Mouse (Mus musculus) granulocyte monocyte progenitor cell, adult 5-6 weeks (primary cell): ENCODE measurements around the gene Mettl24. TPM values are rescaled to one million over a fixed set of nuclear protein-coding genes. Genes with fewer than 3 reads are reported as not detected.
A peak's percentile ranks its signal among the peaks of the same experiment; 100 is the strongest.
"Not testable (repeated sequence)": the region's sequence is repeated elsewhere in the genome, so short reads cannot be mapped to it uniquely, and the experiment has no call there.

Experiments
- ATAC-seq: replicated peaks from 2 replicates; pipeline ENCODE4 v1.8.0; 2016; ENCODE audit warnings: mild to moderate bottlenecking, moderate TSS enrichment, inconsistent platforms; ENCODE audit not compliant: poor library complexity, severe bottlenecking
- total RNA-seq, 2 experiments: library from RNA; stranded (forward) in 1 of 2; stranded (reverse) in 1 of 2; fragments of 200-712, 200-1000 nt in 1 of 2; fragments of >200 nt in 1 of 2; fragmentation: Nextera tagmentation in 1 of 2; gene quantifications; 2 replicates each; pipeline ENCODE4 v1.2.3; 2014 to 2017

Gene Mettl24
- total RNA-seq, 2 experiments from 2014 or later: 0.21 TPM; not detected in 1

DNA sequence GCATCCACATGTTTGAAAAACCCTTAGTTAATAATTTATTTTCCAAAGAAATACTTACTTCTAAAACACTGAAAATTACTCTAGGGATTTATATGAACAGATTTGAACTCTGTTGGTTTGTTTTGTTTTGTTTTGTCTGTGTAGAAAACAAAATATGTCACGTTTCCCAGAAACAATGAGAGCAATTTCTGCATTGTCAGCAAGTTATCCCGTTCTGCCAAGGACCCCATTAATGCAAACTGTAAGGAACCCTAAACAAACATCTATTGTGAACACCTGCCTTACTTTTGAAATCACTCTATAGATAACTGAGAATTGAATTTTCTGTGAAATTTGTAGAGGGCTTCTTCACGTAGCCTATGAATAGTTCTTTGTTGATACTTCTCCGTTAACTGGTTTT is 95.4 kb downstream of the Mettl24 start:
- ATAC-seq: no peak

DNA sequence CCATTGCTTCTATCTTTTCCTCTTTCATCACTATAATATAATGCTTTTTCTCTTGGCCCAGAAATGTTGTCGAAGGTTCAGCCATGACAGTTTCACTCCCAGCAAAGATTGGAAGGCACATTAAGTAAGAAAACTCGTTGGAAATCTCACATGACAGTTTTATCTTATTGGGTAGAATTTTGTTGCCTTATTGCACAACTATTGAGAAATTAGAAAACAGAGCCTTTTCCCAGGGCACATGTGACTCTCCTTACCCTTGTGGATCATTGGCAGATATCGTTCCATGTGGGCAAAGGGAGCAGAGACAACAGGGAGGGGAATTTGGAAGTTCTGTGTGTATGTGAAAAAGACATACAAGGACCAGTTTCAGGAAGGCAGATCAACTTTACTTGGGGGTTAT is 107.3 kb downstream of the Mettl24 start:
- ATAC-seq: no peak

DNA sequence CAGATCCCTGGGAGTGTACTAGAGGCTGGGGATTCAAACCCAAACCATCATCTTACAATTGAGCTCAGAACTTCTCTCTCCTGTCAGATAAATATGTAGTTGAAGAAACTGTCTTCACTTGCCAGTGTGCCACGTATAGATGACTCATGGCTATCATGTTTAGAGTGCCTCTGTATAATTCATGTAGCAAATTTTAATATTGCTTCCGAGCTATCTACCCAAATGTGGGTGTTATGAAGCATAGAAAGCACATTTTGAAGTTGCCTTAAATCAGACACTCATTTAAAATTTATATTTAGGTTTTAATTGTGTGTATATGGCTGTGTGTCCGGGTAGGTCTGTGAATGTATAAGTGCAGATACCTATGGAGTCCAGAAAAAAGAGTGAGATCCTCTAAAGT is 109.0 kb downstream of the Mettl24 start:
- ATAC-seq: no peak

DNA sequence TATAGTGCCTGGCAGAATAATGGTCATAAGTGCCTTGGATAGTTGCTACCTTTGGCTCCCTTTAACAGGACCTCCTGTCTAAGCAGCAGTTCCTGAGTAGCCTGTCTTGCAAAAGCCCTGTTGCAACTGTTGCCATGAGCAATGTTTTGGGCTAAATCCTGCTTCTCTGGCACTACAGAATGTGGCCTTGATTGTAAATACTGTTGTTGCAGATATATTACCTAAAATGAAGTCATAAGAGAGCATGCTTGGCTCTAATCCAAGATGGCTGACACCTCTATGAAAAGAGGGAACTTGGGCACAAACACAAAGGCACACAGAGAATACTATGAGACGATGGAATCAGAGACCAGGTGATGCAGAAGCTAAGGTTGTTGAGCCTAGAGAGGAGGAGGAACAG is 122.1 kb downstream of the Mettl24 start:
- ATAC-seq: no peak

DNA sequence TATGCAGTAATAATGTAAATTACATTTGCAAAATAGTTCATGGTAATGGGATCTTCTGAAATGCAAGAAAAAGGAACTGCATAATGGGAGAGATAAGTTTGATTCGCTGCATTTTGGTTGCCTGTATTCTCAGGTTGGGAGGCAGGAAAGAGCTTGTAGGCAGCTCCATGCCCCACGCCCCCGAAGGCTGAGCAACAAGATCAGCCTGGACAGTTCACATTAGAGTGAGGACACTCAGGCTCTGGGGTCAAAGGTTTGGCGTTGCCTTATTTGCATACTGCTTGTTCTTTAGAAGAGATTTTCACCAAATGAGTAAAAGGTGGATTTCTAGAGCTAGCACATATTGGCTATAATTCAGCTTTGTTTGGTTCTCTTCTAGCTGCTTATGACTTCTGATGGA is 123.1 kb downstream of the Mettl24 start:
- ATAC-seq: no peak

DNA sequence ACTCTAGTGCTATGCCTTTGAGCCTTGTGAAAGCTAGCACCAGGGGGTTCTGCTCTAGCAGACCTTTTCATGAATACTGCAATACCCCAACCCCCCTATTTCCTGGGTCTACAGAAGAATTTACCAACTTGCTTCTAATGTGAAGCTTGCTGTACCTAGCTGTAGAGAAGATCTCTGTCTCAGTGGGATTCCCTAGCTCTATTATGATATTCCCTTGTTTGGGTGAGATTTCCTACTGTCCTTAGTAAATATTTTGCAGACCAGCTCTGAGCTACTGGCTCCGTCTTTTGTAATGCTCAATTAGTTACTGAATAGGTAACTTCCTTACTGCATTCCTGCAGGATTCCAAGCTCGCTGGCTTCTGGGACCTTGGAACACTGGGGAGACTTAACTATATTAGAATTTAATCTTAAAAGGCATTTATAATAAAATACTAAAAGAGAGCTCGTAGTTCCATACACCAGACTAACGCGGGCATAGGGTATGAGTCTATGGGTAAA is 126.4 kb downstream of the Mettl24 start:
- not testable (repeated sequence) for ATAC-seq

DNA sequence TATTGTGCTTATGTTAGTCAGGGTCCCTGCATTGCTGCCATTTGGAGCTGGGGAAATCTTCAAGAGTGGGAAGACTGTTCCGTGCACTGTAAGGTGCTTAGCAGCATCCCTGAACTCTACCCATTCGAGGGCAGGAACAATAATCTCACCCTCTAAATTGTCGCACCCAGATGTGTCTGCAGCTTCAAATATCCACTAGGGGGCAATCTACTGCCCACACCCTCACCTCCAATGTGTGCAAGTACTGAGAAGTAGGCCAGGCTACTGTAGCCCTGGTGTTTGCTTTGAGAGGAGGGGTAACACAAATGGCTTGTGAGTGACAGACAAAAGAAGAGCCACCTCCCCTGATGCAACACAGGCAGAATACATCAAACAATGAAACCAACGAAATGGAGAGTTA is 130.5 kb downstream of the Mettl24 start:
- ATAC-seq: 0 out of 2 replicates have a peak, but pooled peaks have one; percentile 33

DNA sequence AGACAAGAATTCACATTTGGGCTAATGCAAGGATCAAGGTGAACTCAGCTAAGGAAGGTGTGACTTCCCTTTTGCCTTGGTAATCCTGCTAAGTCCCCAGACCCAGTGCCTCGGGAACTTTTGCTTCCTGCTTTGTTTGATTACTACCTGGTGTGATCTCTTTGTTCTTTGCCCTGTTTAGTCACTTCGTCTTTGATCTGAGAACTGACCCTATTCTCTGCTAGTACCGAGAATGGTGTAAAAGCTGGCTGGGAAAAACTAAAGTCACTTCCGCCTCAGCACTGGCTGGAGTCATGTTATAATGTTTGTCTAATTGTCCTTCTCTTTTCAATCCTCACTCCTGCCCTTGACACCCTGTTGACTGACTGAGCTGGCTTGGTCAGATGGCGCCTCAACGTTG is 133.4 kb downstream of the Mettl24 start:
- no peak for ATAC-seq

DNA sequence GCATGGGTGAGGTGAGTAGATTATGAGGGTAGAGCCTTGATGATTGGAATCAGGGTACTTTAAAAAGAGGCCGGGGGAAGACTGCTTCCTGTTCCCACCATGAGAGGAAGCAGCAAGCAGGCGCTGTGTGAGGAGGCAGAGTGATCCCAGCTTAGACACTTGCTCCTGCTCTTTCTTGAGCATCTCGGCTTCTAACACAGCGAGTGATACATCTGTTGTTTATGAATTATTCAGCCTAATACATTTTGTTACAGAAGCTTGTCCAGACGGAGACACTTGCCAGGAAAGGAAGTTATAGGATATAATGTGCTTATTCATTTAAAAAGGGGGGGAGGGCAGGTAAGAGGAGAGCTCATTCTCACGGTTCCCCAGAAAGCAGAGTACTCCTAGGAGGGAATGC is 142.9 kb downstream of the Mettl24 start:
- no peak for ATAC-seq

DNA sequence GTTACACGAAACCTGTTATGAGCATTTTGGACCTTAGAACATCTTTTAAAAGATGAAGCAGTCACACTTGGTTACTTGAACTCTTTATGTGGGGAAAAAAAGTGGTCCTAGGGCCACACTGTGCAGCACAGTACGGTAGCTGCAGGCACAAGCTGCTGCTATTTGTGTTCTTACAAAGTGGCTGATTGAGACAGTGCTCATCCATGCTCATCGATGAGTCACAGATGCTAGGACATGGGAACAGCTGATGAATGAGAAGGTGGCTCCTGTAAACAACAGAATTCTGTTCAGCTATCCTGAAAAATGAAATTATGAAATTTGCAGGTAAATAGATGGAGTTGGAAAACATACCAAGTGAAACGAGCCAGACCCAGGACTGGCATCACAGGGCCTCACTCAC is 144.6 kb downstream of the Mettl24 start:
- ATAC-seq: no peak

DNA sequence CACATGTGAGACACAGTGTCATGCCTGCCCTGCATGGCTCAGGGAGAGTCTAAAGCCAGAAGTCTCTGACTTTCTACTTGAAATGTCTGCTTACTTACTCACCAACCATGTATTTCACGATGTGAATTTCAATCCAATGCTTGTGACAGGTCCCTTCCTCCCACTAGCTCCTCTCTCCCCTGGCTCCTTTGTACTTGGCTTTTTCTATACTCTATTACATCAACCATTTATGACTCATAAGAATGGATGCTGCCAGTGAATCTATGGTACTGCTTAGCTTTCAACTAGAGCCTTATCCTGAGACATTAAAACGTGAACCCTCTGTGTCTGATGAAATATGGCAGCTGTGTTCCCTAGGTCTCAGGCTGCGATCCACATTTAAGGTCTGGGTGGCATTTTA is 147.2 kb downstream of the Mettl24 start:
- ATAC-seq: no peak

DNA sequence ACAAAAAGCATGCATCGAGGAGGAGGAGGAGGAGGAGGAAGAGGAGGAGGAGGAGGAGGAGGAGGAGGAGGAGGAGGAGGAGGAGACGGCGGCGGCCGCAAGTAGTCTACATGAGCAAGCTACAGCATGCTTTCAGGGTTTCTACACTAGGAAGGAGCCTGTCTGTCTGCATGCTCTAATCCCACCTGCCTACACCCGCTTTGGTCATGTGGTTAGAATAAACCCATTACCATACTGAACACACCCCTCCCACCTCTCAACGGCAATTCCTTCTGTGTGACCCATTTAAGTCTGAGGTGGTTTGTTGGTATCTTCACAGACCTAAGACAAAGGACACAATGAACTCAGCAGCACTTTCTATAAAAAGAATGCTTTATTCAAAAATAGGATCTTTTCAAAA is 148.2 kb downstream of the Mettl24 start:
- ATAC-seq: no peak

DNA sequence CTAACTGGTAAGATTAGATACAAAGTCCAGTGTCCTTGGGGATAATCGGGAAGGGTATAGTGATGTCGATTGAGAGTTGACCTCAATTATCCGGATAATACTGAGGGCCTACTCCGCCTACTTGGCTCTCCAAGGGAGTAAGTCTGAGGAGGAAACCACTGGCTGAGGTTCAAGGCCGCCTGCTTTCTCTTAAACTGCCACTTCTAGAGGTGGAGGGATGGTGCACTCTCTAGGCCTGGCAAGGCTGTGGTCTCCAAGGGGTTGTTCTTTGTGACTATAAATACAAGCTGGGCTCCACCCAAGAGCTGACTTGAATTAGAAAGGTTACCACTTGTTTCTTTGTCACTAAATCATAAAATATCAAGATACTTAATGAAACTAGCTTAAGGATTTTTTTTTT is 157.0 kb downstream of the Mettl24 start:
- no peak for ATAC-seq

DNA sequence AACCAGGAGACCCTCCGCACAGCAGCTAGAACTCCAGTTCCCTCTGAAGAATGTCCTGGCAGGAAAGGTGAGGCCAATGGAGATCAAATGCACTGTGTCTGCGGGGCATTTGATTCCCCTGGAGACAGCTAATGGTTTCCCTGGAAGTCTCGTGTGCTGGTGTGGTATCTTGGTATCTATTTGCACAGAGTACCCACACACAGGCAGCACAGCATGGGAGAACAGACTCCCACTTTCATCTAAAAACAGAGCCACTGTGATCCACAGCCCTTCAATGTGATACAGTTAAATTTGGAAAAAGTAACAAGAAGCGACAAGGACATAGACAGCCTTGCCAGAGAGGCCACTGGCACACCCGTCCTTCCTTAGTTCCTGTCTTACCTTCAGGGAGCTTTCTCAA is 160.8 kb downstream of the Mettl24 start:
- no peak for ATAC-seq

DNA sequence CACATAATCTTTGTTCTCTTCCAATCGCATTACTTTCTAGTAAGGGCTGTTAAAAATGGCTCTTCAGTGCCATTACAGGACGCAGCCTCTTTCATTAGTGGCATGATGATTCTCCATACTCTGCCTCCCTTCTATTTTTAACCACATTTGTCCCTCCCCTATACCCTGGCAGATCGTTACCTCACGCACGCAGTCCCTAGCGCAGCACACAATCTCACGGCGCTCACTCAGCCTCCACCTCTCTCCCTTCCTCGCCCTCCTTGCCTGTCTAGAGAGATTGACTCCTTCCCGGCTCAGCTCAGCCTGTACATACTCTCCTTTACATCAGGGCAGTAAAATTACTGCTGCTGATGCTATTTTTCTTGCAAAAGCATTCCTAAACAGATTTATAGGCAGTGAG is 161.5 kb downstream of the Mettl24 start:
- no peak for ATAC-seq

DNA sequence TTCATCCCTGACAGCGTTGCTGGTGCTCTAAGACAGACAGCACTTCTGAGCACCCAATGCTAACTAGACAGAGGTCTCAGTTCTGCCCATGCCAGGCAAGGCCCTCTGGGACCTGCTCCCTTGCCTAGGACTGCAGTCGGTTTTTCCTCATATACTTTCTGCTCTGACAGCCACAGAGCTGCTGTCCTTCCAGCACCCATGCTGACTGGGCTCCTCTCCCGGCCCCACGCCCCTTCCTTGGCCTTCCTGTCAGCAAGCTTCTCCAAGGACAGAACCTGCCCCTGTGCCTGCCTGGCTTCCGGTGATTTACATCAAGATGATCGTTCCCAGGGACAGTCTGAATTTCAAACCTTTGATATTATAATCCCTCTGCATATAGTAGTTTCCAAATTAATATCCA is 162.5 kb downstream of the Mettl24 start:
- ATAC-seq: no peak

DNA sequence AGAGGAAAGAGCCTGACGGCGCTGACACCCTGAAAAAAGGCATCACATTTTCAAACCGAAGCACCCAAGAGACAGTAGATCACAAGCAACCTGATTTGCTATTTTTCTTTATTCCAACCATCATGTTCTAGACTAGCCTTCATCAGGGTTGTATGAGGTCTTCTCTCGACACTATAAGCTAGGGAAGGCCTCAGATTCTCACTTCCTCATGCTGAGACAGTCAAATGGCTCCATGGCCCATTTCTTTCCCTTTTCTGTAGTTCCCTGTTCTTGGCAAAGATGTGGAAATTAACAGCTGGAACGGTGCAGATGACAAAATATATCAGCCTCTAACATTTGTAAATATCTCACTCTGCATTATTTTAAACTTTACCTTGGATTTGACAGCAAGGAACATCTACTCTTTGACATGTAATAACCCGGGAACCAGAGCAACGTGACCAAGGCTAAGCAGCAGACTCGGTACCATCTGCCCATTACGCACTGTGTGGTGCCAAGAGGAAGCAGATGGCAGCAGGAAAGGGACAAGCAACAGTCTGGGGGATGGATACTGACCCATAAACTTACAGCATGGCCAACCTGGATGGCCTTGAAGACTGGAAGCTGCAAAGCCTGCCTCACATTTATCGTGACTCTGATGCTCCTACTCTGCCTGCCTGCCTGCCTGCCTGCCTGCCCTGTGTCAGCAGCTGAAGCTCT is 164.2 kb downstream of the Mettl24 start:
- ATAC-seq: peak; percentile 69

DNA sequence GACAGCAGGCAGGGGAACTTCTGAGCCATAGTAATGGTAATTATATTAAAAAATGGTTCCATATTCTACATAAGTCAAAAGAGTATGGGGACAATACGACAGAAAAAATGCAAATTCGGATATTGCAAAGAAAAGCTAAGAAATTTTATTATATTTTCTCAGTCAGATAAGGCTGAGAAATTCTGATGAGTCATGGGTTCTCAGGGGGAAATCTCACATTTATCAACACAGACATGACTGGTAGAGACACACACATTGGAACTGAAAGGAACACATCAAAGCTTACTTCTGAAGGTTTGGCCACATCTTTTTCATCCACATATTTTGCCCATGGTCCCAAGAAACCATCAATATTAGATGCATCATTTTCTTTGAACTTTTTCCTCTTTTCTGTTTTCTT is 167.6 kb downstream of the Mettl24 start:
- no peak for ATAC-seq

DNA sequence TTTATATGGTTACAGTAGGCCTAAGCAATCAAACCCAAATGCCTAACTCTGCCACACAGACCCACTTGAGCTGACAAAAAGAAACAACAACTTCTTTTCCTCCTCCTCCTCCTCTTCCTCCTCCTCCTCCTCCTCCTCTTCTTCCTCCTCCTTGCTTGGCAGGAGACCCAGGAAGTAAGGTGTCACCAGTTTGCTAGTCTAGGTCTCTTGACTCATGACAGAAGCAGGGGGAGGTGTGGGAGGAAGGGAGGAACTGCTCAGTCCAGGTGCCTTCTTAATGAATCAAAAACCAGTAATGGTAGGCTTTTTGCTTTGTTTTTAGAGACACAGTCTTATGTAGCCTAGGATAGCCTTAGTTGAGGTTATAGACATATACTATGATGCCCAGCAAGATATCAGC is 168.1 kb downstream of the Mettl24 start:
- no peak for ATAC-seq

DNA sequence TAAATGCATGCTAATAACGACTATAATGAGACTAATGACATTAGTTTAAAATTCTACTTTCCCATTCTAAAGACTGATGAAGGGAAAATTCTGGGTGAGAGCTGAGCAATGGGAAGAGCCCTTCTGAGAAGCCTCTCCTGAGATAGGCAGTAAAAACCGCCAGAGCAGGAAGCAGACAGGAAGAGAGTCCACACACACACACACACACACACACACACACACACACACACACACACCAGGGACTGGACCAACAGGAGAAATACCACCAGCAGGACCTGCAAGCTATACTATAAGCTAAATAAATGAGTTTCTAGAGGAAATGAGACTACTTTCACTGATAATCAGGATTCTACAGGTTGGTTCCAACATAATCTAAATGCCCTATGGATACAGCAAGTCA is 172.5 kb downstream of the Mettl24 start:
- no peak for ATAC-seq

DNA sequence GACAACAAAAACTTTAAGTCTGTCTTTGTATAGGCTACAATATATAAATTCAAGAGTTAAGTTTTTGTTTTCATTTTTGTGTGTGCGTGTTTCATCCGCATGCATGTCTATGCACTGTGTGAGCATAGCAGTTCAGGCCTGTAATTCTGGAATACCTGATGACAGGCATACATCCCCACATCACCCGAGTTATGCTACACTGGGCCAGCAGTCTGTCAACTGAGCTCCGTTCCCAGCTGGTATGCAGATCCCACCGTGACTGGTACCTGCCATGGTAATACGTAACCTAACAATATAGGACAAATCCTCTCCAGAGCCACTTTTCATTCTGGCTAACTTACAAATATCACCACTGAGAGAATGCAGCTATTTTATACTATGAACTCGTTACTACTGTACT is 173.6 kb downstream of the Mettl24 start:
- ATAC-seq: no peak

DNA sequence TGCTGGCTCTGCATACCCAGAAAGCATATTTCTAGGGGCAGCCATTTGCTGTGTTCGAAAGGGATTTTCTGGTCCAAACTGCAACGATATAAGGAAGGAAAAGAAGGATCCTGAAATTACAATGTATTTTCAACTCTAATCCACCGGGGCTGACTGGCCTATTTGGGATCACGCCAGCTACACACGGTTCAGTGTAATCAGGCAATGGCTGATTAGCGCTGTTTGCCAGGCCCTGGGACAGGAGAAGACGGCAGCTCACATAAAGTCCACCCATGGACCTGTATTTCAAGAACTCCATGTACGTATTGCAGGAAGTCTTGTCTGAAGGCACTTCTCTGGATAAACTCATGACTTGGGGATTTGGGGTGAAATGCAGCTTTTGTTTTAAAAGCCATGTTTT is 174.5 kb downstream of the Mettl24 start:
- ATAC-seq: no peak
